Mouse (Mus musculus) spleen, postnatal 0 days (tissue): ENCODE results near the gene Tmem274. TPM values are rescaled to one million over a fixed set of nuclear protein-coding genes. Genes with fewer than 3 reads are reported as not detected.

Experiments used
- polyA plus RNA-seq: library from polyadenylated mRNA; unstranded; fragments of >200 nt; fragmentation: Nextera tagmentation; extraction: Ambion mirVana; gene quantifications from 2 replicates; pipeline ENCODE4 v1.2.1, GENCODE M21; 2015

Gene Tmem274
- polyA plus RNA-seq, result not detected in 2 replicates

GRCm38 (mm10) chr4:149477078-149477477, at the start of gene Tmem274:
Gene Tmem274 (plus strand): TSS chr4:149477378.

GRCm38 (mm10) chr4:149454879-149455278, 22.3 kb upstream of the Tmem274 start, which contains the start of gene Rbp7:
Gene Rbp7 (minus strand): TSS chr4:149454978.

DNA sequence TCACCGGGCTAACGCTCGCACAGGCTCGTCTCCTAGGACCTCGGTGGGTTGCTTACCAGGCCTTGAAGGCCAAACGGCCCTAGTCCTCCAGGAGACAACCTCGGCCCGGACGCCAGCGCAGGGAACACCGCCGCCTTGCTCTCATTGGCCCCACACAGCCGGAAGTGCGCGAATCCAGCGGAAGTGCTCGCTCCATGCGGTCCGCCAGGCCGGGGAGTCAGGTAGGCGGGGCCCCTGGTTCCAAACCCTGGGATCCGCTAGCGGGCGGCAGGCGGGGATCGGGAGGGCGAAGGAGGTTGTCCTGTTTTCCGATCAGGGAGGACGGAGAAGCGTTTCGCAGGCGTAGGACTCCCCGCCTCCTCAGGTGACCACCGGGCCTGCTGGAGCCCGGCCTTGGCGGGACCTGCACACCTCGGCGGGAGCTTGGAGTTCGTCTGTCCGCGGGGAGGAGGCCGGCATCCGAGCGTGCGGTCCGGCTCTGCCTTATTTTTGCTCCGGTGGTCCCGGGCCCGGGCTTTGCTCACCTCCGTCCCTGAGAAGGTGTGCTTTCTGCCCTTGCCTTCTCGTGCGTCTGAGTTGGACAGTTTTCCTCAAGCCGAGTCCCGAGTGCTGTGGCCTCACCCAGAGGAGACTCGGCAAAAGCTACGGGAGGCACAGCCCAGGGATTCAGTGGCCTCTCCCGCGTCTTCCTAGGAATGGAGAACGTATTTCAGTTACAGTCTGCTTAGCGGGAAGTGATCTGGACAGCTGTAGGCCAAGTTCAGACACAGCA, 8.1 kb downstream of the Tmem274 start, which contains the start of the genes Nmnat1 and Lzic:
Gene Nmnat1, minus strand, starts transcription at position 150 of the 772 bp plus-strand sequence.
Gene Lzic, plus strand, starts transcription at position 177 of the 772 bp plus-strand sequence.

DNA sequence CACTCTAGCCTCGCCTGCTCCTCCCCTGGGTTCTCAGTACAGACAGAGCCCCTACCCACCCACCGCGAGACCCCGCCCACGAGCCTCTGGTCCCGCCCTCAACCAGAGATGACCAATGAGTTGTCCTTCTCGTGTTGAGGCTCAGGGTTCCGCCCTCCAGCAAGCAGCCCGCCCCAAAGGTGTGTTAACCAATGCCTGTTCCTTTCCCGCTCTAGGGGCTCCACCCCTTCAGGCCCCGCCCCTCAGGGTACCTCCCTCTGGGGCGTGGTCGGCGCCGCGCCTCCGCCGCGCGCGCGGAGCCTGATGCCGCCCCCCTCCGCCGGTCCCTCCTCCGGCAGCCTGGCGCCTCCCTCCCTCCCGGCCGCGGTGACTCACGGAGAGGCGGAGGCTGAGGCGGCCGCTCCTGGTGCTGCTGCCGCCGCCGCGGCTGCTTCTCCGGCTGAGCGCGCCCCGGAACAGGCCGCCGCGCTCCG, 40.7 kb downstream of the Tmem274 start, which contains the start of gene Ctnnbip1:
Gene Ctnnbip1, plus strand, starts transcription at position 369 of the 473 bp plus-strand sequence.

Other genes starting within 250 kb of the Tmem274 start
- 6.3 and 10.6 TPM in 2 replicates for gene Kif1b, start 169.7 kb upstream of the Tmem274 start, polyA plus RNA-seq
- 13.1 and 16.0 TPM in 2 replicates for gene Ube4b, start 50.6 kb upstream of the Tmem274 start, polyA plus RNA-seq
- 2.8 and 3.5 TPM in 2 replicates for gene Rbp7, start 22.4 kb upstream of the Tmem274 start, polyA plus RNA-seq
- gene Nmnat1, start 7.8 kb downstream of the Tmem274 start, polyA plus RNA-seq, result 4.0 and 4.5 TPM in 2 replicates
- gene Lzic, start 7.9 kb downstream of the Tmem274 start, polyA plus RNA-seq, result 17.7 and 19.7 TPM in 2 replicates
- 23.7 and 30.4 TPM in 2 replicates for gene Ctnnbip1, start 40.9 kb downstream of the Tmem274 start, polyA plus RNA-seq
- gene Clstn1, start 109.1 kb downstream of the Tmem274 start, polyA plus RNA-seq, result 9.9 and 10.6 TPM in 2 replicates
- gene Pik3cd, start 225.2 kb downstream of the Tmem274 start, polyA plus RNA-seq, result 14.1 and 20.1 TPM in 2 replicates